Mouse (Mus musculus) spleen, adult 18-20 months (tissue): ENCODE data around the gene Rflna.

ENCODE experiments used
- DNase-seq, 2 experiments: peaks; one replicate each; pipeline ENCODE4 v3.0.0; 2022; ENCODE audit warnings: mixed read lengths in 2 of 2

Gene Rflna

GRCm38 (mm10) chr5:125006896-125007295, 3.9 kb downstream of the Rflna start:
- DNase-seq = no peak

- DNase-seq = no peak
These were observed 8.1 kb downstream of the Rflna start for GRCm38 (mm10) chr5:125011166-125011565.

- no peak for DNase-seq
These were observed 8.6 kb downstream of the Rflna start for GRCm38 (mm10) chr5:125011628-125012027.

GRCm38 (mm10) chr5:125014497-125014896, 11.5 kb downstream of the Rflna start:
- DNase-seq = peak; percentile 33 to 72

- no peak for DNase-seq
These were observed 12.0 kb downstream of the Rflna start for GRCm38 (mm10) chr5:125015066-125015465.

GRCm38 (mm10) chr5:125015576-125015975, 12.6 kb downstream of the Rflna start:
- no peak for DNase-seq

- no peak for DNase-seq
These were observed 13.6 kb downstream of the Rflna start for GRCm38 (mm10) chr5:125016421-125017242.

- DNase-seq = no peak
These were observed 14.3 kb downstream of the Rflna start for GRCm38 (mm10) chr5:125017332-125017731.

GRCm38 (mm10) chr5:125019099-125019498, 16.1 kb downstream of the Rflna start:
- DNase-seq = no peak

GRCm38 (mm10) chr5:125021298-125021697, 18.3 kb downstream of the Rflna start:
- no peak for DNase-seq

GRCm38 (mm10) chr5:125024002-125024401, 21.0 kb downstream of the Rflna start:
- no peak for DNase-seq

- no peak for DNase-seq
These were observed 25.4 kb downstream of the Rflna start for GRCm38 (mm10) chr5:125028371-125028770.

GRCm38 (mm10) chr5:125028911-125029310, 25.9 kb downstream of the Rflna start:
- no peak for DNase-seq

GRCm38 (mm10) chr5:125036483-125036882, 33.5 kb downstream of the Rflna start:
- DNase-seq = no peak

GRCm38 (mm10) chr5:125039377-125040027, 36.5 kb downstream of the Rflna start:
- DNase-seq = no peak

- peak in 1 of 2 experiments; percentile 32 for DNase-seq
These were observed 37.1 kb downstream of the Rflna start for GRCm38 (mm10) chr5:125040128-125040584.

GRCm38 (mm10) chr5:125041578-125041977, 38.6 kb downstream of the Rflna start:
- no peak for DNase-seq

GRCm38 (mm10) chr5:125043448-125043847, 40.4 kb downstream of the Rflna start:
- no peak for DNase-seq

GRCm38 (mm10) chr5:125045202-125045601, 42.2 kb downstream of the Rflna start:
- no peak for DNase-seq

- no peak for DNase-seq
These were observed 43.4 kb downstream of the Rflna start for GRCm38 (mm10) chr5:125046436-125046835.

- no peak for DNase-seq
These were observed 46.5 kb downstream of the Rflna start for GRCm38 (mm10) chr5:125049481-125049880.

- peak; percentile 29 to 36 for DNase-seq
These were observed 49.2 kb downstream of the Rflna start for GRCm38 (mm10) chr5:125052237-125052602.

GRCm38 (mm10) chr5:125052603-125053488, 49.8 kb downstream of the Rflna start:
- peak; percentile 82 to 87 for DNase-seq
